Mouse (Mus musculus) hindbrain, embryonic 13.5 days (tissue): Measurements from ENCODE around the gene Taf10. TPM values are rescaled to one million over a fixed set of nuclear protein-coding genes. Genes with fewer than 3 reads are reported as not detected.

Experiments used
- polyA plus RNA-seq: library from polyadenylated mRNA; unstranded; fragments of >200 nt; fragmentation: Nextera tagmentation; extraction: Ambion mirVana; gene quantifications from 2 replicates; pipeline ENCODE4 v1.2.1, GENCODE M21; 2015

Gene Taf10
- polyA plus RNA-seq, 1 experiment from 2014 or later, result 122 TPM

Other genes starting within 250 kb of the Taf10 start
- 72.7 and 73.5 TPM in 2 replicates for gene Smpd1, start 190.0 kb downstream of the Taf10 start, polyA plus RNA-seq
- gene Apbb1, start 162.7 kb downstream of the Taf10 start, polyA plus RNA-seq, result 242 and 246 TPM in 2 replicates
- 0.23 and 0.32 TPM in 2 replicates for gene Hpx, start 144.2 kb downstream of the Taf10 start, polyA plus RNA-seq
- gene Trim3, start 110.8 kb downstream of the Taf10 start, polyA plus RNA-seq, result 82.1 and 83.2 TPM in 2 replicates
- 157 and 170 TPM in 2 replicates for gene Timm10b, start 104.3 kb downstream of the Taf10 start, polyA plus RNA-seq
- gene Arfip2, start 103.9 kb downstream of the Taf10 start, polyA plus RNA-seq, result 74.3 and 77.7 TPM in 2 replicates
- gene Gm45799, start 103.8 kb downstream of the Taf10 start, polyA plus RNA-seq, result 16.1 and 19.3 TPM in 2 replicates
- gene Dnhd1, start 93.5 kb downstream of the Taf10 start, polyA plus RNA-seq, result 1.1 and 1.4 TPM in 2 replicates
- 181 and 191 TPM in 2 replicates for gene Ilk, start 7.8 kb downstream of the Taf10 start, polyA plus RNA-seq
- gene Rrp8, start 7.0 kb downstream of the Taf10 start, polyA plus RNA-seq, result 25.8 and 28.0 TPM in 2 replicates
- gene Tpp1, start 7.9 kb upstream of the Taf10 start, polyA plus RNA-seq, result 39.9 and 46.8 TPM in 2 replicates
- 15.8 and 16.1 TPM in 2 replicates for gene Dchs1, start 43.3 kb upstream of the Taf10 start, polyA plus RNA-seq
- 210 and 219 TPM in 2 replicates for gene Mrpl17, start 66.7 kb upstream of the Taf10 start, polyA plus RNA-seq
- gene Gm4070, start 209.6 kb upstream of the Taf10 start, polyA plus RNA-seq, result 0.06 and 0.21 TPM in 2 replicates